Mouse (Mus musculus): ENCODE data around the gene Pycr1.

The Pycr1 gene

GRCm38 (mm10) chr11:120641869-120642268 is 1.7 kb downstream of the Pycr1 start:
- ChIA-PET POLR2A (interaction anchor here (0.5 to 27.6 kb wide), 22 partner anchors 8 to 260 kb away, joined by 3 to 947 read pairs (median 14); partner anchors contain the start of genes Mafg (in 3 of the 4), Sirt7 (in 2 of the 4), Cenpx (in 1 of the 4) and Lrrc45 (in 1 of the 4)), CTCF (interaction anchor here in 2 of 4 experiments (1.4 to 2.4 kb wide), 4 partner anchors 9 to 135 kb away, joined by 3 to 24 read pairs (median 6); partner anchors contain the start of genes Mafg (in 1 of the 2) and Notum (in 1 of the 2))

GRCm38 (mm10) chr11:120641255-120641654 is 2.3 kb downstream of the Pycr1 start:
- POLR2A ChIA-PET = interaction anchor here in 3 of 4 experiments (0.8 to 27.6 kb wide), 12 partner anchors 8 to 159 kb away, joined by 3 to 947 read pairs (median 5); partner anchors contain the start of genes Mafg (in 3 of the 3), Cenpx (in 1 of the 3), Lrrc45 (in 1 of the 3) and Notum (in 1 of the 3)
- CTCF ChIA-PET = no interaction called here

- POLR2A ChIA-PET = interaction anchor here (0.6 to 28.4 kb wide), 28 partner anchors 2 to 1429 kb away, joined by 3 to 947 read pairs (median 4); partner anchors contain the start of genes Pycr1 (in 4 of the 4), P4hb (in 3 of the 4), Myadml2 (in 2 of the 4) and Notum (in 2 of the 4)
Measured at GRCm38 (mm10) chr11:120634810-120635209, 8.8 kb downstream of the Pycr1 start.

GRCm38 (mm10) chr11:120633520-120634343 is 9.8 kb downstream of the Pycr1 start, which contains the start of gene Mafg:
Mafg (minus strand) TSS chr11:120633600.
- POLR2A ChIA-PET = interaction anchor here (0.5 to 28.4 kb wide), 87 partner anchors 3 to 512 kb away, joined by 3 to 947 read pairs (median 4); partner anchors contain the start of genes Myadml2 (in 4 of the 4), Pycr1 (in 4 of the 4), Sirt7 (in 4 of the 4) and Aspscr1 (in 3 of the 4)
- CTCF ChIA-PET = interaction anchor here (0.7 to 2.1 kb wide), 15 partner anchors 9 to 291 kb away, joined by 3 to 6 read pairs (median 4); partner anchors contain the start of genes Sirt7 (in 2 of the 4), Notum (in 1 of the 4) and Pycr1 (in 1 of the 4)

More at GRCm38 (mm10) chr11:120634810-120635209, 8.8 kb downstream of the Pycr1 start:
- CTCF ChIA-PET = no interaction called here

GRCm38 (mm10) chr11:120632559-120633519 is 10.7 kb downstream of the Pycr1 start:
- ChIA-PET POLR2A (interaction anchor here (0.5 to 28.4 kb wide), 126 partner anchors 4 to 513 kb away, joined by 3 to 947 read pairs (median 4); partner anchors contain the start of genes Myadml2 (in 4 of the 4), Pycr1 (in 4 of the 4), Sirt7 (in 4 of the 4) and Aspscr1 (in 3 of the 4)), CTCF (interaction anchor here (0.5 to 2.1 kb wide), 21 partner anchors 8 to 292 kb away, joined by 3 to 6 read pairs (median 4); partner anchors contain the start of genes Sirt7 (in 2 of the 4), Cenpx (in 1 of the 4), Lrrc45 (in 1 of the 4) and Notum (in 1 of the 4))

GRCm38 (mm10) chr11:120631726-120632448 is 11.7 kb downstream of the Pycr1 start:
- POLR2A ChIA-PET = interaction anchor here (0.5 to 28.4 kb wide), 101 partner anchors 4 to 514 kb away, joined by 3 to 947 read pairs (median 5); partner anchors contain the start of genes Pycr1 (in 4 of the 4), Myadml2 (in 3 of the 4), P4hb (in 3 of the 4) and Pcyt2 (in 3 of the 4)
- CTCF ChIA-PET = interaction anchor here in 1 of 4 experiments (0.5 to 1.6 kb wide), 7 partner anchors 19 to 254 kb away, joined by 3 to 5 read pairs (median 5); partner anchors contain the start of genes Cenpx, Lrrc45 and Notum

- POLR2A ChIA-PET = interaction anchor here (0.6 to 28.4 kb wide), 73 partner anchors 5 to 1164 kb away, joined by 3 to 947 read pairs (median 5); partner anchors contain the start of genes Pycr1 (in 4 of the 4), Myadml2 (in 3 of the 4), P4hb (in 3 of the 4) and Cenpx (in 2 of the 4)
- CTCF ChIA-PET = interaction anchor here in 3 of 4 experiments (0.6 to 2.0 kb wide), 9 partner anchors 12 to 462 kb away, joined by 3 to 8 read pairs (median 4); partner anchors contain the start of gene Pycr1 (in 2 of the 3)
Measured at GRCm38 (mm10) chr11:120630881-120631725, 12.5 kb downstream of the Pycr1 start.

- ChIA-PET CTCF (interaction anchor here in 3 of 4 experiments (0.6 to 2.0 kb wide), 10 partner anchors 13 to 461 kb away, joined by 3 to 8 read pairs (median 4); partner anchors contain the start of gene Pycr1 (in 2 of the 3)), POLR2A (interaction anchor here (0.6 to 28.4 kb wide), 78 partner anchors 6 to 516 kb away, joined by 3 to 947 read pairs (median 5); partner anchors contain the start of genes Pycr1 (in 4 of the 4), Myadml2 (in 3 of the 4), Notum (in 3 of the 4) and Pcyt2 (in 3 of the 4))
Measured at GRCm38 (mm10) chr11:120630401-120630871, 13.1 kb downstream of the Pycr1 start.

- ChIA-PET POLR2A (interaction anchor here in 3 of 4 experiments (0.6 to 28.4 kb wide), 70 partner anchors 6 to 516 kb away, joined by 3 to 947 read pairs (median 5); partner anchors contain the start of genes Mrpl12 (in 3 of the 3), Myadml2 (in 3 of the 3), Notum (in 3 of the 3) and Pcyt2 (in 3 of the 3)), CTCF (interaction anchor here (0.5 to 2.0 kb wide), 13 partner anchors 13 to 424 kb away, joined by 3 to 8 read pairs (median 3); partner anchors contain the start of gene Pycr1 (in 2 of the 4))
Measured at GRCm38 (mm10) chr11:120629911-120630310, 13.7 kb downstream of the Pycr1 start.

GRCm38 (mm10) chr11:120629341-120629730 is 14.2 kb downstream of the Pycr1 start:
- CTCF ChIA-PET = interaction anchor here in 3 of 4 experiments (0.5 to 2.0 kb wide), 9 partner anchors 14 to 171 kb away, joined by 3 to 8 read pairs (median 3); partner anchors contain the start of gene Pycr1 (in 1 of the 3)
- POLR2A ChIA-PET = interaction anchor here in 3 of 4 experiments (0.6 to 28.4 kb wide), 63 partner anchors 7 to 608 kb away, joined by 3 to 947 read pairs (median 6); partner anchors contain the start of genes Mrpl12 (in 3 of the 3), Myadml2 (in 3 of the 3), Notum (in 3 of the 3) and Pcyt2 (in 3 of the 3)

GRCm38 (mm10) chr11:120628601-120629340 is 14.8 kb downstream of the Pycr1 start:
- ChIA-PET POLR2A (interaction anchor here in 3 of 4 experiments (0.6 to 28.4 kb wide), 53 partner anchors 7 to 608 kb away, joined by 3 to 947 read pairs (median 7); partner anchors contain the start of genes Myadml2 (in 3 of the 3), Pycr1 (in 3 of the 3), Arhgdia (in 2 of the 3) and Mrpl12 (in 2 of the 3)), CTCF (interaction anchor here in 3 of 4 experiments (0.7 to 2.0 kb wide), 4 partner anchors 15 to 171 kb away, joined by 3 to 8 read pairs (median 3); partner anchors contain the start of gene Pycr1 (in 1 of the 3))

GRCm38 (mm10) chr11:120627468-120628300 is 15.9 kb downstream of the Pycr1 start:
- ChIA-PET POLR2A (interaction anchor here in 3 of 4 experiments (0.6 to 28.4 kb wide), 25 partner anchors 6 to 160 kb away, joined by 3 to 947 read pairs (median 5); partner anchors contain the start of genes Pycr1 (in 3 of the 3), Myadml2 (in 2 of the 3), Npb (in 2 of the 3) and P4hb (in 2 of the 3)), CTCF (interaction anchor here in 2 of 4 experiments (0.6 to 0.7 kb wide), 2 partner anchors 38 to 153 kb away, joined by 3 read pairs; no protein-coding TSS in a partner anchor)
